Mouse (Mus musculus) small intestine, adult 2 months (tissue): ENCODE data around the gene Pde4a. TPM values are rescaled to one million over a fixed set of nuclear protein-coding genes. Genes with fewer than 3 reads are reported as not detected.
A peak's percentile ranks its signal among the peaks of the same experiment; 100 is the strongest.

ENCODE experiments used
- H3K27ac ChIP-seq: fragments of 200-500 bp; 2 replicates; pipeline ENCODE4 v1.5.1; 2012; ENCODE audit warnings: low read depth, low read length, control low read depth, inconsistent platforms; ENCODE audit not compliant: insufficient read depth
- H3K27me3 ChIP-seq: fragments of 200-500 bp; 2 replicates; pipeline ENCODE4 v1.6.1; 2012; ENCODE audit warnings: mild to moderate bottlenecking, moderate library complexity, low read length, inconsistent platforms; ENCODE audit not compliant: control insufficient read depth, insufficient read depth
- H3K36me3 ChIP-seq: fragments of 200-500 bp; 2 replicates; pipeline ENCODE4 v1.6.1; 2012; ENCODE audit warnings: mild to moderate bottlenecking, low read length, control low read depth, inconsistent platforms; ENCODE audit not compliant: control insufficient read depth, insufficient read depth
- H3K4me1 ChIP-seq: fragments of 200-500 bp; 2 replicates; pipeline ENCODE4 v1.6.1; 2012; ENCODE audit warnings: low read length, inconsistent platforms, mixed read lengths; ENCODE audit not compliant: control insufficient read depth, insufficient read depth, insufficient read length
- H3K4me3 ChIP-seq: fragments of 200-500 bp; 2 replicates; pipeline ENCODE4 v1.5.1; 2012; ENCODE audit warnings: low read depth, mild to moderate bottlenecking, control low read depth, inconsistent platforms, low read length, moderate library complexity
- CTCF ChIP-seq: fragments of 200-500 bp; IDR thresholded peaks from 2 replicates; pipeline ENCODE4 v1.5.1; 2012; ENCODE audit warnings: low read depth, mild to moderate bottlenecking, control low read depth, inconsistent platforms, low read length, moderate library complexity, mixed read lengths; ENCODE audit not compliant: insufficient replicate concordance, insufficient read length; ENCODE audit errors: extremely low read depth
- POLR2A ChIP-seq: fragments of 200-500 bp; IDR thresholded peaks from 2 replicates; pipeline ENCODE4 v1.6.1; 2012; ENCODE audit warnings: low read depth, mild to moderate bottlenecking, control low read depth, inconsistent platforms, low read length, moderate library complexity
- WGBS: fragments of 180-500 bp; shearing (Covaris S2); methylation state at CpG from one replicate; pipeline ENCODE4 v1.1.7; 2018; 5-methylcytosine and 5-hydroxymethylcytosine counted together
- polyA plus RNA-seq: library from polyadenylated mRNA; depleted of rRNA; stranded (reverse); fragments of >200 nt; gene quantifications from 2 replicates; pipeline ENCODE4 v1.2.3, GENCODE M21; 2012

Gene Pde4a
- polyA plus RNA-seq, 1 experiment: 5.1 TPM

DNA sequence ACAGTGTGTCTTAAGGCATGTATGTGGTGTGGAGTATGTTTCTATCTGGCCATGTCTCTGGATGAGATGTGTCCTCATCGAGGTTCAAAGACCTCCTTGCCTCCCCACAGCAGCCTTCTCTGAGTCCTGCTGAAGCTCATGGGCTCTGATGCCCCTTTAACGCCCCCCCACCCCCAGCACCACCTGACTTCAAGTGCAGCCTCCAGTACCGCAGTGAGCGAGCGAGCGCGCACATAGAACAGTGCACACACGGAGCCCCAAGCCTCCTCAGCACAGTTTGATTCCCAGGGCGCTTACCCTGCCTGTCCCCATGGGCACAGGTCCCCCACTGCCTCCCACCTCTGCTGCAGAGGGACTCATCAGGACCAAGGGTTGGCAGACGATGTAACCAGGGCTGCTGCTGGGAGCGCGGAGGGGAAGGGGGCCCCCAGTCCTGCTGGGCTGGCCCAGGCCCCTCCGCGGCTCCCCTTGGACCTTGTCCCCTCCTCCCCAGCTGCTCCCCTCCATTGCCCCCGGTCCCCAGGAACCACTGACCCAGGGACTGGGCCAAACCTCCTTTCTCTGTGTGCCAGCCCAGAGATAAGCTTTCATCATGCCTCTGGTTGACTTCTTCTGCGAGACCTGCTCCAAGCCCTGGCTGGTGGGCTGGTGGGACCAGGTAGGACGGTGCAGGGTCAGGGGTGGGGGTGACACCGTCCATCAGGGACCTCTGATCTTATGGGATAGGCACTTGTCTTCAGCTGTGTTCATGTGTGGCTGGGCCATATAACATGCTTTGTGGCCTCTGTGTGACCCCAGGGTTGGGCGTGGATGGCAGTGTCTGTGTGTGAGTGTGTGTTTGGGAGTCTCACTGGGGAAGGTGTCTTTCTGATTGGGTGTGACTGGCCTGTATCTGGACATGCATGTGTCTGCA, 31.3 kb downstream of the Pde4a start:
- H3K4me1 ChIP-seq: no peaks in the 10 kb centered on the region; the same call in 1 of the 2 replicates
- WGBS: 48% methylated on average over 19 of the region's 19 CpGs
- no peak overlapping the region for H3K4me3 ChIP-seq
- H3K36me3 ChIP-seq: 0 out of 2 replicates have a peak, but pooled peaks cover 3% of the 10 kb centered on the region
- H3K27me3 ChIP-seq: no peaks in the 10 kb centered on the region
- TF ChIP-seq CTCF (no peak), POLR2A (no peak)
- no peak overlapping the region for H3K27ac ChIP-seq

DNA sequence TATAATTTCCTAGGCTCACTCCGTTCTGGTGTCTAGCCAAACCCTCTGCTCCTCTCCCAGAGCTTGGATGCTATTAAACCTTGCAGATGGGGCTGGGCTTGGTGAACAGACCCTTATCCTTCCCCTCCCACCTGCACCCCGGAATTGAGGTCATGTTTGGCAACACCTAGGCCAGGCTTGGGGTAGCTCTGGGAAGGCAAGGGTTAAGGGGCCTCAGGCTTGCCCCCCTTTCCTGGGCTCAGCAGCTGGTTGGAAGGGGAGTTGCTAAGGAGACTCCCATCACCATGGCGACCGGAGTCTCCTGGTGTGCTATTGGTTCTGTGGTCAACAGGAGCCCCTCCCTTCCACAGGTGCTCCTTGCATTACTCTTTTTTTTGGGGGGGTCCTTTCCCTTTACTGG, 32.5 kb downstream of the Pde4a start:
- H3K36me3 ChIP-seq: no peaks in the 10 kb centered on the region
- 66% methylated on average over 4 of the region's 4 CpGs for WGBS
- no peaks in the 10 kb centered on the region; the same call in 1 of the 2 replicates for H3K4me1 ChIP-seq
- no peak overlapping the region for H3K4me3 ChIP-seq
- no peak overlapping the region for H3K27ac ChIP-seq
- TF ChIP-seq POLR2A: no peak
- no peak for TF ChIP-seq CTCF
- no peaks in the 10 kb centered on the region for H3K27me3 ChIP-seq

DNA sequence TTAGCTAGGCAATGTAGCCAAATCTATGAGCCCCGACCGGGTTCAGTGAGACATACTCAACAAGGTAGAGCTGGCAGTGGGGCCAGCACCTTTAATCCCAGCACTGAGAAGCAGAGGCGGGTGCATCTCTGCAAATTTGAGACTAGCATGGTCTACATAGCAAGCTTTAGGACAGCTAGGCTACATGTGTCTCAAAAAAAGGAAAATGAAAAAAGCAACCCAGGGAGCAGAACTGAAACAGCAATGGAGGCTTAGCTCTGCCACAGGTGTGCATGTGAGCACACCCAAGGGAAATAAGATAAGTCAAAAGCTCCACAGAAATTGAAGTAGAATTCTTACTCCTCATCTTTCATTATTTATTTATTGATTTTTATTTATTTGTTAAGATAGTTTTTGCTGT, 33.4 kb downstream of the Pde4a start:
- H3K36me3 ChIP-seq: no peaks in the 10 kb centered on the region
- WGBS: 86% methylated on average over 3 of the region's 3 CpGs
- H3K27ac ChIP-seq: no peak overlapping the region
- TF ChIP-seq POLR2A (no peak), CTCF (no peak)
- H3K27me3 ChIP-seq: no peaks in the 10 kb centered on the region
- no peak overlapping the region for H3K4me3 ChIP-seq
- no peaks in the 10 kb centered on the region; the same call in 1 of the 2 replicates for H3K4me1 ChIP-seq

DNA sequence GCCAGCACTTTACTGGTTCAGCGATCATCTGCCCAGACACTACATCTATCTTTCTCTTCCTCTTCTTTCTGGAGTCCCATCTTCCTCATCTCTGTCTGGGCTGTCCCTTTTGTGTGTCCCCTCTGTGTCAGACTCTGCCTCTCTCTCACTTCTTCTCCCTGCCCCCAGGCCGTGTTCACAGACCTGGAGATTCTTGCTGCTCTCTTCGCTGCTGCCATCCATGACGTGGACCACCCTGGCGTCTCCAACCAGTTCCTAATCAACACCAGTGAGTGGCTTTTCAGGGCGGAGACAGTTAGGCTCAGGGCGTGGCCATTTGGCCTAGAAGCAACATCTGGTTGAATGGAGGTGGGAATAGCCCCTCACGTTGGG, 38.6 kb downstream of the Pde4a start:
- H3K36me3 ChIP-seq: no peaks in the 10 kb centered on the region
- no peak overlapping the region for H3K4me3 ChIP-seq
- TF ChIP-seq POLR2A (no peak), CTCF (no peak)
- WGBS: 55% methylated on average over 8 of the region's 8 CpGs
- no peak overlapping the region for H3K27ac ChIP-seq
- H3K4me1 ChIP-seq: peaks cover 6% of the 10 kb centered on the region; the same call in 1 of the 2 replicates
- no peaks in the 10 kb centered on the region for H3K27me3 ChIP-seq

DNA sequence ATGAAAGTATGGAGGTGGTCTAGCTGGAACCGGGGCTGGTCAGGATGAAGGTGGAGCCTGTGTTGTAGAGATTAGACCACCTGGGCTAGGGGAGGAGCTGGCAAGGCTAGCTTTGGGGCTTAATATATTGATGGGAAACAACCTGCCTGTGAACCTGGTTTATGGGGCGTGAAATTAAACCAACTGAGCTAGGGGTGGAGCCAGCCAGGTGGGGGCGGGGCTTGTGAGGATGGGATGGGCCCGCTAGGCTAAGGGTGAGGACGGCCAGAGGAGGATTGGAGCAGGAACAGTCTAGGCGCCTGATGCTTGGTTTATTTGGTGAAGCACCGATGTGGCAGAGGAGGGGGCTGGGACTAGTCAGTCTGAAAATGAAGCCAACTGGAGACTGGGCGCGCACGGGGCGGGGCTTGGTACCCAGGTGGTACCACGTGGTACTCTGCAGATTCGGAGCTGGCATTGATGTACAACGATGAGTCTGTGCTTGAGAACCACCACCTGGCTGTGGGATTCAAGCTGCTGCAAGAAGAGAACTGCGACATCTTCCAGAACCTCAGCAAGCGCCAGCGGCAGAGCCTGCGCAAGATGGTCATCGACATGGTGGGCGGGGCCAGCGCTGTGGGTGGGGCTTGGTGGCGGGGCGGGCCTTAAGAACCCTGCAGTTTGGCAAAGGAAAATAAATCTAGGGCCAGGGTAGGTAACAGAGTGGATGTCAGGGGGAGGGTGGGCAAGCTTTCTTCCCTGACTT, 39.2 kb downstream of the Pde4a start:
- TF ChIP-seq POLR2A (no peak), CTCF (no peak)
- Histone ChIP-seq H3K36me3 (no peaks in the 10 kb centered on the region), H3K27ac (no peak overlapping the region), H3K27me3 (no peaks in the 10 kb centered on the region), H3K4me3 (peak overlapping the region; percentile 54), H3K4me1 (peaks cover 6% of the 10 kb centered on the region; the same call in 1 of the 2 replicates)
- 21% methylated on average over 23 of the region's 23 CpGs for WGBS

DNA sequence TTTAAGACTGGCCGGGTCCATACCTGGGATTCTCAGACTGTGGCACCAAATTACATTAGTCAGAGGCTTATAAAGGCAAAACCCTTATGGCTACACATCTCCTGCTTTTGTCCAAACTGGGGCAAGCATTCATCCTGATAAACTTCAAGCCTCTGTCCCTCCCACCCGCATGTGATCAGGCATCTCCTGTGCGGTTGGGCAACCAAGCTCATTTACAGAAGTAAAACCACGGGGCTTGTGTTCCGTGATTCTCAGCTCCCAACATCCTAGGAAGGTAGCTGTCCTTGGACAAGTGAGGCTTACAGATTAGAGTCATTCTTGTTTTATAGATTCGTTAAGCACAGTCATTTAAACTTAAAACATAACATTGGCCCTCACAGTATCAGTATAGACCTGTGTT, 41.3 kb downstream of the Pde4a start:
- H3K36me3 ChIP-seq: no peaks in the 10 kb centered on the region
- H3K4me1 ChIP-seq: peaks cover 17% of the 10 kb centered on the region
- H3K27ac ChIP-seq: no peak overlapping the region
- no peaks in the 10 kb centered on the region for H3K27me3 ChIP-seq
- 59% methylated on average over 6 of the region's 6 CpGs for WGBS
- no peak overlapping the region for H3K4me3 ChIP-seq
- no peak for TF ChIP-seq CTCF
- TF ChIP-seq POLR2A: no peak

DNA sequence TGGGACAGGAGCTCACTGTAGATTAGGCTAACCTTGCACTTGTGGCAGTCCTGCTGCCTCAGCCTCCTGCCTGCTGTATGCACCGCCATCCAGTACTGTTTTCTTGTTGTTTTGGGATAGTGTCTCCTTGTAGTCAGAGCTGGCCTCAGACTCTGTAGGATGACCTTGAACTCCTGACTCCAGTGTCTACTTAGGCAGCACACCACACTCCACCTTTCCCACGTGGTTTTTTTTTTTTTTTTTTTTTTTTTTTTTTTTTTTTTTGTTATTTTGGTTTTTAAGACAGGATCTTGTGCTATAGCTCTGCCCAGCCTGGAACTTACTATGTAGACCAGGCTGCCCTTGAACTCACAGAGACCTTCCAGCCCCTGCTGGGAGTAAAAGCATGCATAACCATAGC, 43.1 kb downstream of the Pde4a start:
- Histone ChIP-seq H3K4me3 (no peak overlapping the region), H3K27me3 (no peaks in the 10 kb centered on the region), H3K27ac (no peak overlapping the region), H3K36me3 (no peaks in the 10 kb centered on the region), H3K4me1 (peaks cover 20% of the 10 kb centered on the region)
- 73% methylated on average over 2 of the region's 2 CpGs for WGBS
- TF ChIP-seq CTCF: no peak
- TF ChIP-seq POLR2A: no peak
